Mouse (Mus musculus) midbrain, embryonic 11.5 days (tissue): ENCODE measurements at regions not wholly inside any gene's neighbourhood (a gene's known extent, or its start where the extent isn't known, plus 50 kb on each side); places are given as distances from the start of the nearest gene placed in this dataset.

Source experiments
- ATAC-seq: fragments of 200-750 bp; cut with Nextera tagmentation; 2 replicates; pipeline ENCODE4 v1.8.0; 2017; ENCODE audit warnings: moderate TSS enrichment, moderate library complexity; ENCODE audit not compliant: low FRiP score
- DNase-seq: peaks from one replicate; pipeline ENCODE4 v3.0.0; 2015; ENCODE audit warnings: low spot score; ENCODE audit errors: missing footprints
- H3K27ac ChIP-seq: fragments of 300-500 bp; sonication (generic); 2 replicates; pipeline ENCODE4 v1.5.1; 2014; ENCODE audit warnings: low read depth, low read length
- H3K27me3 ChIP-seq: fragments of 300-500 bp; sonication (generic); 2 replicates; pipeline ENCODE4 v1.6.1; 2014; ENCODE audit warnings: mild to moderate bottlenecking, low read length, moderate library complexity, mixed read lengths; ENCODE audit not compliant: control insufficient read depth, insufficient read depth
- H3K36me3 ChIP-seq: fragments of 300-500 bp; sonication (generic); 2 replicates; pipeline ENCODE4 v1.6.1; 2014; ENCODE audit warnings: mild to moderate bottlenecking, low read length, moderate library complexity, mixed read lengths; ENCODE audit not compliant: control insufficient read depth, insufficient read depth
- H3K4me1 ChIP-seq: fragments of 300-500 bp; sonication (generic); 2 replicates; pipeline ENCODE4 v1.6.1; 2014; ENCODE audit warnings: low read length; ENCODE audit not compliant: control insufficient read depth, insufficient read depth
- H3K4me2 ChIP-seq: fragments of 300-500 bp; sonication (generic); 2 replicates; pipeline ENCODE4 v1.6.1; 2014; ENCODE audit warnings: mild to moderate bottlenecking, moderate library complexity
- H3K4me3 ChIP-seq: fragments of 300-500 bp; sonication (generic); 2 replicates; pipeline ENCODE4 v1.5.1; 2014; ENCODE audit warnings: low read depth, low read length
- H3K9ac ChIP-seq: fragments of 300-500 bp; sonication (generic); 2 replicates; pipeline ENCODE4 v1.6.1; 2014; ENCODE audit warnings: low read length
- H3K9me3 ChIP-seq: fragments of 300-500 bp; sonication (generic); 2 replicates; pipeline ENCODE4 v1.6.1; 2016; ENCODE audit warnings: low read length; ENCODE audit not compliant: control insufficient read depth
- WGBS: fragments of 180-500 bp; shearing (Covaris S2); extraction: QIAGEN DNeasy Blood & Tissue Kit; methylation state at CpG from one replicate; pipeline ENCODE4 v1.1.7; 2014; 5-methylcytosine and 5-hydroxymethylcytosine counted together

DNA sequence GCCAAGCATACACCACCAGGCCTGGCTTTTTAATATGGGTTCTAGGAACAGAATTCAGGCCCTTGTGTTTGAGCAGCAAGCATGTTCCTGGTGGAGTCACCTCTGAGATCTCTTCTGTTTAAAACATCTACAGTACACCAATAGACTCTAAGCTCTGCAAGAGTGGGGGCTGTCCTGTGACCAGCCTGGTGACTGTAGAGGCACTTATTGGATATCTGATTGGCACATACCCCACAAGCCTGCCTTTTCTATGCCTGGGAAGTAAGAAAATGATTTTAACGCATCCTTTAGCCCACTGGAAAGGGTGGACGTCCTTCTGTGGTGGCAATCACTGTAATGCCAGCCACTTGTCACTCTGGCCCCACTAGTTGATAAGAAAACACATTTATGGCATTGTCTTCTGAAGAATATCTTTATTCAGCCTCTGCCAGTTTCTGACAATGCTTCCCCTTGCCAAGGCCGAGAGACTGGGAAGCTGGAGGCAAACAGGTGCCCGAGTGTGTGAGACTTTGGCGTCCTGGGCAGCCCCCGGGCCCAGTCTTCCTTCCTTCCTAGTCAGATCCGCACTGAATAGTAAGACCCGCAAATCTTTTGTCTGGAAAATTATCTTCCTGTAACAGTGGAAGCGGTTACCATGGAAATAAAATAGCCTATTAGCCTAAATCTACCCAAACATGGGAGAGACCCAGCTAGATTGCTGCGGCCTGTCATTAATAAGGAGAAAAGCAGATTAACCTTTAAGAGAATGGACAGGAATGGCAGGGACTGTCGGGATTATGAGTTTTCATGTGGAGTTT, 228.0 kb upstream of the Prok2 start:
- Histone ChIP-seq H3K27ac (no peak overlapping the region), H3K4me3 (no peak overlapping the region), H3K4me2 (no peak overlapping the region), H3K4me1 (peaks cover 4% of the 10 kb centered on the region; the same call in 1 of the 2 replicates), H3K36me3 (no peaks in the 10 kb centered on the region), H3K9me3 (no peaks in the 10 kb centered on the region), H3K9ac (no peak overlapping the region), H3K27me3 (no peaks in the 10 kb centered on the region)
- 60% methylated on average over 11 of the region's 11 CpGs for WGBS
- ATAC-seq, result peak; percentile 43
- DNase-seq, result no peak

DNA sequence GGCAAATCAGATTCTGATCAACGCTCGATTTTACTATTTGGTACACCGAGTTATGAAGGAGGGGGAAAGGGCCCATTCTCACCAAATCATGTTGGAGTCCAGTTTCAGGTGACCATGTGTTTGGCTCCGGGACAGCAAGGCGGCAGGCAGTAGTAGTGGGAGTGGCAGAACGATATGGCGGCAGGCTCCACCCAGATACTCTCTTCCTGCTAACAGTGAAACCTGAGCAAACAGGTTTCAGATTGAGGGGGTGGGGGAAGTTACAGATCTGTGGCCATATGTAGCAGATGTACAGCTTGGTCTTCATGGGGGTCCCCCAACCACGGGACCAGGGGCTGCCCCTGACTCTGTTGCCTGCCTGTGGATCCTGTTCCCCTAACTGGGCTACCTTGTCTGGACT, 224.6 kb upstream of the Prok2 start:
- Histone ChIP-seq H3K27ac (no peak overlapping the region), H3K4me2 (no peak overlapping the region), H3K4me3 (no peak overlapping the region), H3K9me3 (no peaks in the 10 kb centered on the region), H3K27me3 (no peaks in the 10 kb centered on the region), H3K9ac (no peak overlapping the region), H3K4me1 (peaks cover 4% of the 10 kb centered on the region; the same call in 1 of the 2 replicates), H3K36me3 (no peaks in the 10 kb centered on the region)
- WGBS, result 92% methylated on average over 8 of the region's 8 CpGs
- DNase-seq (no peak), ATAC-seq (no peak)

DNA sequence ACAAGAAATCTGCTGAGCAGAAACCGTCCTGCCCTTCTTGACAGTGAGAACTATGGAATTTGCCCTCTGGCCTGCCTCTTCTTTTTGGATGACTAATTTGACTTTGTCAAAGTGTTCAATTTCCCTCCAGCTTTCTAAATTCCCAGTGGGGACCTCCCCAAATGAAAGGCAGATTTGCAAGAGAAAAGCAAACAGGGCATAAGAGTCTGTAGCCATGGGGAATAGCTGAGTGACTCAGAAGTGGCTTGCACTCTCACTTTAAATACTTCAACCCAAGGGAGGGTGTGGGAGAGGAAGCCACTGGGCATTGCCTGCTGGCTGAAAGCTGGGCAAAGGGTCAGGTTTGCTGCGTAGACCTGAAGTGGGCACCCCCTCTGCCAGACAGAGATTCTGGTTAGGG, 220.7 kb upstream of the Prok2 start:
- no peaks in the 10 kb centered on the region for H3K9me3 ChIP-seq
- 45% methylated on average over 2 of the region's 2 CpGs for WGBS
- no peak for ATAC-seq
- H3K27me3 ChIP-seq, result no peaks in the 10 kb centered on the region
- H3K4me3 ChIP-seq, result no peak overlapping the region
- no peak overlapping the region for H3K4me2 ChIP-seq
- DNase-seq, result no peak
- H3K36me3 ChIP-seq, result no peaks in the 10 kb centered on the region
- no peaks in the 10 kb centered on the region; the same call in 1 of the 2 replicates for H3K4me1 ChIP-seq
- H3K9ac ChIP-seq, result no peak overlapping the region
- H3K27ac ChIP-seq, result no peak overlapping the region

DNA sequence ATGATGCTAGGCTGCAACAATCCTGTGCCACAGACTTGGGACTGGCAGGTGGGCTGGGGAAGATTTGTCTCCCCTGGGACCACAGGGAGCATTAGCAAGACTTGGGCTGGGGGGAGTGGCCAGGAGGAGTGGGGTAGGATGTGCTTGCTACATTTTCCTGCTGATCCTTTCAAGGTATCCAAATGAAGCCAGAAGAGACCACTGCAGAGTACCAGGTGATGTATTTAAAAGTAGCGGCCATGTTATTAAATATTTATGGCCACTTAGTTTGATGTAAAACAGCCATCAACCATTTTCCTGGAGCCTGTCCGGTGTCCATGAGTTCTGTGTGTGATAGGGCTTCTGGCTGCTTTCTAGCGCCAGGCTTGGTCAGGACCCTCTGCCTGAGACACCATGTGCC, 220.3 kb upstream of the Prok2 start:
- H3K27me3 ChIP-seq, result no peaks in the 10 kb centered on the region
- no peak overlapping the region for H3K4me3 ChIP-seq
- H3K9me3 ChIP-seq, result no peaks in the 10 kb centered on the region
- H3K27ac ChIP-seq, result no peak overlapping the region
- DNase-seq (no peak), ATAC-seq (no peak)
- H3K9ac ChIP-seq, result no peak overlapping the region
- 73% methylated on average over 3 of the region's 3 CpGs for WGBS
- no peak overlapping the region for H3K4me2 ChIP-seq
- no peaks in the 10 kb centered on the region for H3K36me3 ChIP-seq
- no peaks in the 10 kb centered on the region; the same call in 1 of the 2 replicates for H3K4me1 ChIP-seq

DNA sequence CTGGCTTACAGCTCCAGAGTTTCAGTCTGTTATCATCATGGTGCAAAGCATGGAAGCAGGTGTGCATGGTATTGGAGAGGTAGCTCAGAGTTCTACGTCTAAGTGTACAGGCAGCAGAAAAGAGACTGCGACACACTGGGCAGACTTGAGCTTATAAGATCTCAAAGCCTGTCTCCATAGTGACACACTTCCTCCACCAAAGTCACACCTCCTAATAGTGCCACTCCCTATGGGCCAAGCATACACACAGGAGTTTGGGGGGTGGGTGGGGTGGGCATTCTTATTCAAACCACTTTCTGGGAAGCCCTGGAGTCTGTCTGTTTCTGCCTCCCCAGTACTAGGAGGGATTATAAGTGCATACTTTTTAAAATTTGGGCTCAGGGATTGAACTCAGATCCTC, 219.5 kb upstream of the Prok2 start:
- Histone ChIP-seq H3K27me3 (no peaks in the 10 kb centered on the region), H3K4me3 (no peak overlapping the region), H3K4me2 (no peak overlapping the region), H3K9ac (no peak overlapping the region), H3K4me1 (no peaks in the 10 kb centered on the region; the same call in 1 of the 2 replicates), H3K9me3 (no peaks in the 10 kb centered on the region), H3K36me3 (no peaks in the 10 kb centered on the region), H3K27ac (no peak overlapping the region)
- ATAC-seq (no peak), DNase-seq (no peak)
- 79% methylated on average over 2 of the region's 2 CpGs for WGBS

DNA sequence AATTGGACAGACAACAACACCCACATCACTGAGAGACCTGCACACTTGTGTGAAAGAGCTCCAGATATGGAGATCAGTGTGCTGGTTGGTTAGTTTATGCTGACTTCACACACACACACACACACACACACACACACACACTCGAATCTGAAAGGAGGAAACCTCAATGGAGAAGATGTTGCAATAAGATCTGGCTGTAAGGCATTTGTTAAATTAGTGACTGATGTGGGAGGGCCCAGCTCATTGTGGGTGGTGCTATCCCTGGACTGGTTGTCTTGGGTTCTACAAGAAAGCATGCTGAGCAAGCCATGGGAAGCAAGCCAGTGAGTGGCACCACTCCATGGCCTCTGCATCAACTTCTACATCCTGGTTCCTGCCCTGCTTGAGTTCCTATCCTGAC, 216.8 kb upstream of the Prok2 start:
- H3K27ac ChIP-seq, result no peak overlapping the region
- DNase-seq, result no peak
- H3K4me1 ChIP-seq, result peaks cover 12% of the 10 kb centered on the region
- H3K4me2 ChIP-seq, result no peak overlapping the region
- WGBS, result 72% methylated on average over 1 of the region's 1 CpGs
- H3K9me3 ChIP-seq, result no peaks in the 10 kb centered on the region
- H3K9ac ChIP-seq, result no peak overlapping the region
- no peak for ATAC-seq
- H3K36me3 ChIP-seq, result no peaks in the 10 kb centered on the region
- no peaks in the 10 kb centered on the region for H3K27me3 ChIP-seq
- no peak overlapping the region for H3K4me3 ChIP-seq

DNA sequence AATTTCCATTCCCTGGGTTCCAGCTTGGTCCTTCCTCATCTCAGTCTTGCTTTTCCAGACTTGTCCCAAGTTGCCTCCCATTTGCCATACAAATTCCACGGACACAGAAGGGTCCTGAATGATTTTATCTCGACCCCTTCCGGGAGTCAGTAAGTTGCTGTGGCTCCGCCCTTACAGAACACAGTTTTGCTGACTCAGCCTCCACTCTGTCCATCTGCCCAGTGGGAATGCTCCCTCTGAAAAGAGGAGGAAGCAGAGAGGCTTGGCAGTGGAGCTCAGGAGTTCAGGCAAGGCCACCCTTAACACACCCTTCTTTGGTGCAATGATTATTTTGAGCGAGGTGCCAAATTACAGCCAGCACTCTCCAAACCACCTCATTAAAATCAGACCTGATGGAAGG, 213.9 kb upstream of the Prok2 start:
- Histone ChIP-seq H3K4me2 (no peak overlapping the region), H3K9ac (no peak overlapping the region), H3K4me3 (no peak overlapping the region), H3K9me3 (no peaks in the 10 kb centered on the region), H3K27ac (no peak overlapping the region), H3K36me3 (no peaks in the 10 kb centered on the region), H3K4me1 (peaks cover 12% of the 10 kb centered on the region), H3K27me3 (no peaks in the 10 kb centered on the region)
- WGBS, result 64% methylated on average over 5 of the region's 5 CpGs
- DNase-seq (peak; percentile 70), ATAC-seq (no peak)

DNA sequence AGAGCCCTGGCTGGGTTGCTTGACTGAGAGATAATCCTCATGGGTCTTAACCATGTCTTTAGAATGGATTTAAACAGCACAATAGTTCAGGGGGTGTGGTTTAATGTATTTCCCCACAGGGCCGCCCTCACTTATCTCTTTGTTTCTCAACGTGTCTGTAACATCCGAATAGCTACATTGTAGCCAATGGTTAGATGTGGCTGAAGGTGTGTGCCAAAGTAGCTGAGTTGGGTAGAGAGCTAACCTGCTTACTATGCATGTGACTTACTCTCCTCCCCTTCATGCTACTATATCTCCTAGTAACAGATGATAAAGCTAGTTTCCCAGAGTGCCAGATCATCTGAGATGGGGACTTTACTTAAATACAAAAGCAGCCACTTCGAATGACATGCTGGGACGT, 213.2 kb upstream of the Prok2 start:
- DNase-seq (peak; percentile 73), ATAC-seq (no peak)
- no peak overlapping the region for H3K4me3 ChIP-seq
- H3K9ac ChIP-seq, result no peak overlapping the region
- H3K27me3 ChIP-seq, result no peaks in the 10 kb centered on the region
- peaks cover 12% of the 10 kb centered on the region for H3K4me1 ChIP-seq
- H3K4me2 ChIP-seq, result no peak overlapping the region
- WGBS, result 33% methylated on average over 5 of the region's 5 CpGs
- H3K9me3 ChIP-seq, result no peaks in the 10 kb centered on the region
- no peaks in the 10 kb centered on the region for H3K36me3 ChIP-seq
- H3K27ac ChIP-seq, result no peak overlapping the region

DNA sequence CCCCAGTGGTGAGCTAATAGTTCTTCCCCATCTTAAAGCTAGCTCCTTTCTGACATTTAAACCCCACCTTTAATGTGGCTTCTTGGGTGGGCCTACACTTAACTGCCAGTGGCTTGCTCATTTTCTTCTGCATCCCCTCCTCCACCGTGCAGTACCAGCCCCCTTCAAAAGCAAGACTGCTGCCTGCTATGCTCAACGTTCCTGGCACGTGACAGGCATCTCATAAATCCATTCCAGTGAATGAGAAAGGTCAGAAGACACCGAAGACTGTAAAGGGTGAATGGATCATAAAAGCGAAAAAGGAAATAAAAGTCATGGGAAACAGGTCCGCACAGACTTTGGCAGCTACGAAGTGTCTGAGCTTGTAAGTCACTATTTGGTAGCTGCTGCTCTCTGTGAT, 212.8 kb upstream of the Prok2 start:
- ATAC-seq (0 out of 2 replicates have a peak, but pooled peaks have one; percentile 57), DNase-seq (peak; percentile 67)
- no peak overlapping the region for H3K4me2 ChIP-seq
- H3K4me1 ChIP-seq, result peaks cover 12% of the 10 kb centered on the region
- H3K27ac ChIP-seq, result no peak overlapping the region
- no peaks in the 10 kb centered on the region for H3K9me3 ChIP-seq
- H3K36me3 ChIP-seq, result no peaks in the 10 kb centered on the region
- H3K27me3 ChIP-seq, result no peaks in the 10 kb centered on the region
- WGBS, result 48% methylated on average over 7 of the region's 7 CpGs
- H3K4me3 ChIP-seq, result no peak overlapping the region
- H3K9ac ChIP-seq, result no peak overlapping the region
